Mouse (Mus musculus) adrenal gland, adult 8-10 months (tissue): ENCODE measurements around the gene Selenok. TPM values are rescaled to one million over a fixed set of nuclear protein-coding genes. Genes with fewer than 3 reads are reported as not detected.

Experiments
- microRNA-seq, 2 experiments: library from miRNA; unstranded; fragments of <30 nt; microRNA quantifications; one replicate each; pipeline ENCODE4 v1.2.0; 2022
- total RNA-seq, 4 experiments: library from RNA; stranded (reverse); gene quantifications; 2 replicates each; pipeline ENCODE4 v1.2.4; 2022

Gene Selenok
- total RNA-seq, 4 experiments from 2014 or later, result 104 to 139 (median 118) TPM

Small RNA genes within 50 kb of the gene (microRNA-seq; reads per million reads assigned to microRNA genes)
- gene Mir6947, result 0 to 0.17 reads per million in 2 experiments

Other genes with a start within 250 kb of the Selenok start
- 1 to 10 TPM; 4.3 to 8.6 (median 5.3) TPM for gene Cacna2d3, start 246.4 kb upstream of the Selenok start, total RNA-seq
- gene Actr8, start 10.0 kb downstream of the Selenok start, total RNA-seq, result 10 to 100 TPM; 61.4 to 88.8 (median 68.7) TPM
- gene Il17rb, start 40.6 kb downstream of the Selenok start, total RNA-seq, result 1 to 10 TPM; 1.1 to 3.5 (median 2.2) TPM
- gene Chdh, start 40.7 kb downstream of the Selenok start, total RNA-seq, result 10 to 100 TPM in 1 of 4 experiments, 1 to 10 TPM in 3; 5.3 to 11.2 (median 7.7) TPM